Mouse (Mus musculus) olfactory bulb, adult 2 months (tissue): ENCODE results near the gene Sdccag8. TPM values are rescaled to one million over a fixed set of nuclear protein-coding genes. Genes with fewer than 3 reads are reported as not detected.

ENCODE experiments used
- H3K27ac ChIP-seq: fragments of 200-500 bp; 2 replicates; pipeline ENCODE4 v1.5.1; 2012; ENCODE audit warnings: low read depth, low read length; ENCODE audit not compliant: insufficient read depth
- H3K4me1 ChIP-seq: fragments of 200-500 bp; 2 replicates; pipeline ENCODE4 v1.6.1; 2012; ENCODE audit warnings: low read length; ENCODE audit not compliant: control insufficient read depth, insufficient read depth
- H3K4me3 ChIP-seq: fragments of 200-500 bp; 2 replicates; pipeline ENCODE4 v1.5.1; 2012; ENCODE audit warnings: mild to moderate bottlenecking, low read depth, low read length, moderate library complexity; ENCODE audit not compliant: insufficient read depth
- CTCF ChIP-seq: fragments of 200-500 bp; IDR thresholded peaks from 2 replicates; pipeline ENCODE4 v1.5.1; 2012; ENCODE audit warnings: low read depth, mild to moderate bottlenecking, low read length, moderate library complexity; ENCODE audit not compliant: insufficient read depth
- POLR2A ChIP-seq: fragments of 200-500 bp; IDR thresholded peaks from 2 replicates; pipeline ENCODE4 v1.6.1; 2012; ENCODE audit warnings: mild to moderate bottlenecking, low read depth, low read length, moderate library complexity; ENCODE audit not compliant: insufficient read depth
- WGBS: fragments of 180-500 bp; shearing (Covaris S2); methylation state at CpG from one replicate; pipeline ENCODE4 v1.1.7; 2018; 5-methylcytosine and 5-hydroxymethylcytosine counted together
- polyA plus RNA-seq: library from polyadenylated mRNA; stranded (reverse); fragments of >200 nt; gene quantifications from 2 replicates; pipeline ENCODE4 v1.2.4, GENCODE M21; 2012; ENCODE audit warnings: low replicate concordance; ENCODE audit not compliant: missing spikeins, insufficient read depth, insufficient read length

Sdccag8 gene
- polyA plus RNA-seq, 1 experiment, result not detected

DNA sequence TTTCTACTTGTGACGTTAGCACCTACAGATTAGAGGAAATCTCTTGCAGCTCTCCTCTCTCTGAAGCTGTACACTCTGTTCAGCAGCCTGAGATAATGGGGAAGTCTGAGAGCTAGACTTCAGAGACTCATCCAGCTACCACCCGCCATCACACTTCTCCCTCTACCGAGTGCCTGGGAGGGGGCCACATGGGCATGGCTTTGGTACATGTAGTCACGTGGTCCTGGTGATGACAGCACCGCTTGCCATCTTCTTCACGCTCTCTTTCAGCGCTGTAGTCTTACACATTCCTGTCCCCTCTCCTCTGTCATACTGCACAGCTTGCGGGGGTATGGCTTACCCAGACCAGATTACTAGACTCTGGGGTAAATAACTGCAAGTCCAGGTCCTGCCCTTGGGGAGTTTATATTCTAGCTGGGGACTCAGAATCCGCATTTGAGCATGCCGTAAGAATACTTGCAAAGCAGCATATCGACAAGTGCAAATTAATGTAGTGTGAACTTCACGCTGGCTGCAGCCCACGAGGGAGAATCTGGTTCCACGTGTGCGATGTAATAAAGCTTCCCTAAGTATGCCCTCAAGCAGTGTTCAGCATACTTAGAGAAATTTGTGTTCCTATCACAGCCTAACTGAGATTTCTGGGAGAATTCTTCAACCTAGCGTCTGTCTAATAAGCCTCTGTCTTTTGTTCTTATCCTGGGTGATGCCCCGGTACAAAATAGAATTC is 70.9 kb downstream of the Sdccag8 start:
- no peak for TF ChIP-seq CTCF
- no peak for TF ChIP-seq POLR2A
- no peaks in the 10 kb centered on the region for H3K4me1 ChIP-seq
- H3K4me3 ChIP-seq, result no peak overlapping the region
- WGBS, result 85% methylated on average over 17 of the region's 17 CpGs
- H3K27ac ChIP-seq, result no peak overlapping the region

DNA sequence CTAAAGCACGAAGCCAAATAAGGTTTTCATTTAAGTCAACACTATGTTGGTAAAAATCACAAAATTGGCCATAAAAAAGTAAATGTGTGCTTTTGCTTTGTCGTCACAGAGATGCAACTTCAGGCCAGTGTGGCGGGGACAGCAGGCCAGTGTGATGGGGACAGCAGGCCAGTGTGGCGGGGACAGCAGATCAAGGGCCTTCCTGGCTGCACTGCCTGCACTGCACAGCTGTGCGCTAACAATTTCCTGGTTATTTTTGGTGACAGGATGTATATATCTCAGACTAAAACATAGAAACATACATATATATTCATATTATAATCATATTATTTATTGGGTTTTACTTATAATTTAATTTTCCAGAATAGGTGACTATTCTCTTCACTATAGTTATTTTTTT is 71.5 kb downstream of the Sdccag8 start:
- Histone ChIP-seq H3K4me3 (no peak overlapping the region), H3K27ac (no peak overlapping the region), H3K4me1 (no peaks in the 10 kb centered on the region)
- TF ChIP-seq POLR2A (no peak), CTCF (no peak)
- WGBS, result 92% methylated on average over 5 of the region's 5 CpGs

- WGBS, result 89% methylated on average over 6 of the region's 6 CpGs
- TF ChIP-seq POLR2A (no peak), CTCF (no peak)
- H3K4me1 ChIP-seq, result 0 out of 2 replicates have a peak, but pooled peaks cover 3% of the 10 kb centered on the region
- no peak overlapping the region for H3K4me3 ChIP-seq
- H3K27ac ChIP-seq, result no peak overlapping the region
These were observed 89.3 kb downstream of the Sdccag8 start for GRCm38 (mm10) chr1:176903741-176904140.

DNA sequence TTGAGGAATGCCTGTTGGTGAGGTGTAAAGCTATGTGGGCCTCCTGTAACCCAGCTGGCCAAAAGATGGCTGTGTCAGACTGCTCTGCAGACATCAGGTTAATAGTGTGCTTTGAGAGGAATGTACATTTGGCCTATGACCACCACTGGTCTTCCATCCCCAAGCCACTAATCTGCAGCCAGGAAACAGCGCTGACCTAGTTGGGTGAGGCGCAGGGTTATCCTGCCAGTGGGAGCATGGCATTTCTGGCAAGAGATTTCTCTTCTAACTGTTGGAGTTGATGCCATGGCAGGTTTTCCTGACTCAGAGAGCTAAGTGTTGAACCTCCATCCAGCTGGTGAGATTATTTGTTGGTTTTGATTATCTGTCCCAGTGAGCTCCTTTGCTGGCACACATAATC is 101.5 kb downstream of the Sdccag8 start:
- 96% methylated on average over 2 of the region's 2 CpGs for WGBS
- H3K4me1 ChIP-seq, result no peaks in the 10 kb centered on the region
- TF ChIP-seq POLR2A (no peak), CTCF (no peak)
- H3K27ac ChIP-seq, result no peak overlapping the region
- no peak overlapping the region for H3K4me3 ChIP-seq

GRCm38 (mm10) chr1:176919486-176919885 is 105.0 kb downstream of the Sdccag8 start:
- TF ChIP-seq POLR2A (no peak), CTCF (no peak)
- WGBS, result 94% methylated on average over 12 of the region's 12 CpGs
- no peak overlapping the region for H3K27ac ChIP-seq

DNA sequence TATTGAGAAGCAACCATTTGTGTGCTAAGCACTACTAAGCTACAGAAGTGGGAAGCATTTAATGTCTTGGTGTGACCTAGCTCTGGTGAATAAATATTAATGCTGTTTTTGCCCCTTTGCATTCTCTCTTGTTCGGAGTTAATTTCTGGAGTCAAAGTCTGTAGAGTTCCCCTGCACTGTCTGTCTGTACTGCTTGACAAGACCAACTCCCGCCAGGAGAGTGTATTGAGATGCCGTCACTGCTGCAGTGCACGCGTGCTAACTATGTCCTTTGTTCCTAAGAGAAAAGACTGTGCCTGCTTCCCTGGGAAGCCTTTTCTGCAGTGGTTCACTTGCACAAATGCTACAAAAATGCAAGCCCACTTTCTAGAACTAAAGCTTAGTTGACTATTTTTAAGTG is 108.4 kb downstream of the Sdccag8 start:
- 71% methylated on average over 5 of the region's 5 CpGs for WGBS
- Histone ChIP-seq H3K4me3 (no peak overlapping the region), H3K27ac (no peak overlapping the region), H3K4me1 (no peaks in the 10 kb centered on the region)
- TF ChIP-seq POLR2A, result no peak
- no peak for TF ChIP-seq CTCF

More at GRCm38 (mm10) chr1:176919486-176919885, 105.0 kb downstream of the Sdccag8 start:
- Histone ChIP-seq H3K4me1 (no peaks in the 10 kb centered on the region), H3K4me3 (no peak overlapping the region)

DNA sequence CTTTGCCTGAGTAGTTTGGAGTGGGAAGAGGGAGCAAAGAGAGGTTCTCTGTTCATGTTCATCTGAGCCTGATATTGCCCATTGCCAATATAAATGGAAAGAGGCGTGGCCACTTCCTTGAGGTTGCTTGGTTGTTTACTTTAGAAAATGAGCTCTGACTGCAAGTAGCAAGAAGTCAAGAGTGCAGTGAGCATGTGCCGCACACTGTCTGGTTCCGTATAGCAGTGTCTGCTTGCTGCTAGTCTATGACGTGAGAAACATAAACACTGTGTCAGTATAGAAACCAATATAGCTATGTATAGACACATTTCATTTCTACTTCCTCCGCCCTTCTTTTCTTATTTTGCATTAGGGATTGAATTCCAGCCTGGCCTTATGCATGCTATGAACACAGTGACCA is 111.5 kb downstream of the Sdccag8 start:
- Histone ChIP-seq H3K4me3 (no peak overlapping the region), H3K27ac (no peak overlapping the region), H3K4me1 (no peaks in the 10 kb centered on the region)
- WGBS, result 92% methylated on average over 5 of the region's 5 CpGs
- no peak for TF ChIP-seq POLR2A
- no peak for TF ChIP-seq CTCF

- no peak overlapping the region for H3K4me3 ChIP-seq
- H3K27ac ChIP-seq, result no peak overlapping the region
- WGBS, result 90% methylated on average over 9 of the region's 9 CpGs
- no peaks in the 10 kb centered on the region for H3K4me1 ChIP-seq
- TF ChIP-seq POLR2A (no peak), CTCF (no peak)
These were observed 112.9 kb downstream of the Sdccag8 start for GRCm38 (mm10) chr1:176927312-176927711.

DNA sequence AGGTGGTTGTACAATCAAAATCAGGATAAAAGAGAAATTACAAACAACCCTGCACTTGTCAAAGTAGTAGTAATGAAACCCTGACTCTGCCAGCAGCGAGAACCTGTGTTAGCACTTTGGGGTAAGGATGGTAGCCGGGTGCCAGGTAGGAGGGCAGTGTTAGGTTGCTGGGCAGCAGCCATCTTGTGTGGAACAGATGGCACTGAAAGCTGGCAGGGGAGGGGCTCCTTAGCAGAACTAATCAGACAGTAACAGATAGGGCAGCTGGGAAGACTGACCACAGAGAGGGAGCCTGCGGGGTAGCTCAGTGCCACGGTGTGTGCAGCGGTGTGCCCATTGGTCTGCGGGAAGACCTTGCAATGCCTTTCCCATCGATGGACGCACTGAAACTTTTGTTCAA is 115.2 kb downstream of the Sdccag8 start:
- TF ChIP-seq POLR2A (no peak), CTCF (no peak)
- Histone ChIP-seq H3K27ac (no peak overlapping the region), H3K4me1 (peaks cover 7% of the 10 kb centered on the region), H3K4me3 (no peak overlapping the region)
- WGBS, result 87% methylated on average over 8 of the region's 8 CpGs

GRCm38 (mm10) chr1:176930574-176930973 is 116.1 kb downstream of the Sdccag8 start:
- WGBS, result 97% methylated on average over 2 of the region's 2 CpGs
- Histone ChIP-seq H3K4me1 (peaks cover 7% of the 10 kb centered on the region), H3K4me3 (no peak overlapping the region), H3K27ac (no peak overlapping the region)
- TF ChIP-seq CTCF (no peak), POLR2A (no peak)
